Mouse (Mus musculus) heart, postnatal 14 days (tissue): Measurements from ENCODE around the gene Gm2237. TPM values are rescaled to one million over a fixed set of nuclear protein-coding genes. Genes with fewer than 3 reads are reported as not detected.
"Not testable (repeated sequence)": the region's sequence is repeated elsewhere in the genome, so short reads cannot be mapped to it uniquely, and the experiment has no call there.

Source experiments
- DNase-seq, 2 experiments: peaks; one replicate each; pipeline ENCODE4 v3.0.0; 2021 to 2022
- intact Hi-C: fragments of 180-260 bp; cut with DNase I; formaldehyde crosslinking; loops from one replicate; pipeline ENCODE4 v1.15.1; 2025
- long read RNA-seq, 2 experiments: library from polyadenylated mRNA; stranded (forward); transcript quantifications; one replicate each; pipeline ENCODE4 v2.0.0; 2021
- total RNA-seq, 2 experiments: library from RNA; stranded (reverse); gene quantifications; 2 replicates each; pipeline ENCODE4 v1.2.3; 2021

Gene Gm2237
- total RNA-seq: 1 to 10 TPM; 1.3 to 2.7 TPM
- long read RNA-seq, experiment 1: 0 reads
- long read RNA-seq, experiment 2: 0 reads

- peak; percentile 41 to 45 for DNase-seq
- intact Hi-C loops: not testable (repeated sequence)
Measured at GRCm38 (mm10) chr14:19584804-19585667, at the start of gene Gm2237. Gene Gm2237, minus strand, starts transcription at chr14:19585135.

GRCm38 (mm10) chr14:19602481-19602880 is 17.5 kb upstream of the Gm2237 start, which contains the start of gene Gm5458:
Gene Gm5458, minus strand, starts transcription at chr14:19602581.
- DNase-seq, intact Hi-C loops: not testable (repeated sequence)

- DNase-seq, intact Hi-C loops: not testable (repeated sequence)
Measured at GRCm38 (mm10) chr14:19549863-19550262, 35.1 kb downstream of the Gm2237 start, which contains the start of gene Gm2244. Gene Gm2244, minus strand, starts transcription at chr14:19549963.

Other genes with a start within 250 kb of the Gm2237 start
- gene Gm21738, start 166.2 kb downstream of the Gm2237 start, total RNA-seq: not detected
- gene Gm2244, start 35.2 kb downstream of the Gm2237 start, total RNA-seq: not detected
- not detected for gene Gm5458, start 17.4 kb upstream of the Gm2237 start, total RNA-seq
- 10 to 100 TPM; 89.0 to 89.7 TPM for gene Nid2, start 166.1 kb upstream of the Gm2237 start, total RNA-seq
- gene Rtraf, start 238.7 kb upstream of the Gm2237 start, total RNA-seq: 10 to 100 TPM; 63.5 to 69.3 TPM